Mouse (Mus musculus) kidney, adult 2 months (tissue): ENCODE data around the gene Sirt1.

ENCODE experiments used
- CTCF ChIP-seq: fragments of 200-500 bp; conservative IDR thresholded peaks from 2 replicates; pipeline ENCODE4 v1.5.1; 2011; ENCODE audit warnings: low read depth, mild to moderate bottlenecking, control low read depth, low read length, moderate library complexity, mixed read lengths; ENCODE audit not compliant: insufficient read depth, insufficient read length
- POLR2A ChIP-seq: fragments of 200-500 bp; IDR thresholded peaks from one replicate; pipeline ENCODE4 v1.6.1; 2011; ENCODE audit warnings: low read depth, low read length, control low read depth

- TF ChIP-seq CTCF = no peak
- no peak for TF ChIP-seq POLR2A
Observed at GRCm38 (mm10) chr10:63313726-63314125, 67.8 kb downstream of the Sirt1 start.
